Mouse (Mus musculus): ENCODE results near the gene Ttc21b.
"Not testable (repeated sequence)": the region's sequence is repeated elsewhere in the genome, so short reads cannot be mapped to it uniquely, and the experiment has no call there.

The Ttc21b gene

GRCm38 (mm10) chr2:66256220-66257131, at the start of gene Ttc21b:
Ttc21b (minus strand) TSS chr2:66256617.
- DNase-seq (ENCODE audit: low spot score): peak; percentile 94

- no peak for DNase-seq (ENCODE audit: low spot score)
Observed at GRCm38 (mm10) chr2:66272551-66272950, 16.1 kb upstream of the Ttc21b start.

- DNase-seq (ENCODE audit: low spot score): no peak
Observed at GRCm38 (mm10) chr2:66244013-66244412, 12.4 kb downstream of the Ttc21b start.

GRCm38 (mm10) chr2:66240334-66240733, 16.1 kb downstream of the Ttc21b start:
- no peak for DNase-seq (ENCODE audit: low spot score)

- no peak for DNase-seq (ENCODE audit: low spot score)
Observed at GRCm38 (mm10) chr2:66238886-66239285, 17.5 kb downstream of the Ttc21b start.

- no peak for DNase-seq (ENCODE audit: low spot score)
Observed at GRCm38 (mm10) chr2:66220954-66221353, 35.5 kb downstream of the Ttc21b start.

GRCm38 (mm10) chr2:66209875-66210274, 46.5 kb downstream of the Ttc21b start:
- DNase-seq (ENCODE audit: low spot score): no peak

GRCm38 (mm10) chr2:66209353-66209752, 47.1 kb downstream of the Ttc21b start:
- DNase-seq (ENCODE audit: low spot score): no peak

GRCm38 (mm10) chr2:66206796-66207195, 49.6 kb downstream of the Ttc21b start:
- DNase-seq (ENCODE audit: low spot score): no peak

- no peak for DNase-seq (ENCODE audit: low spot score)
Observed at GRCm38 (mm10) chr2:66204218-66204617, 52.2 kb downstream of the Ttc21b start.

GRCm38 (mm10) chr2:66200195-66200594, 56.2 kb downstream of the Ttc21b start:
- DNase-seq (ENCODE audit: low spot score): no peak

GRCm38 (mm10) chr2:66191691-66192100, 64.7 kb downstream of the Ttc21b start:
- no peak for DNase-seq (ENCODE audit: low spot score)

GRCm38 (mm10) chr2:66190157-66190556, 66.3 kb downstream of the Ttc21b start:
- DNase-seq (ENCODE audit: low spot score): no peak

GRCm38 (mm10) chr2:66189197-66189596, 67.2 kb downstream of the Ttc21b start:
- not testable (repeated sequence) for DNase-seq (ENCODE audit: low spot score)

GRCm38 (mm10) chr2:66187520-66187919, 68.9 kb downstream of the Ttc21b start:
- no peak for DNase-seq (ENCODE audit: low spot score)

GRCm38 (mm10) chr2:66184431-66185164, 71.8 kb downstream of the Ttc21b start:
- no peak for DNase-seq (ENCODE audit: low spot score)

GRCm38 (mm10) chr2:66180293-66180692, 76.1 kb downstream of the Ttc21b start:
- no peak for DNase-seq (ENCODE audit: low spot score)

- DNase-seq (ENCODE audit: low spot score): no peak
Observed at GRCm38 (mm10) chr2:66179782-66180181, 76.6 kb downstream of the Ttc21b start.

GRCm38 (mm10) chr2:66178848-66179215, 77.6 kb downstream of the Ttc21b start:
- DNase-seq (ENCODE audit: low spot score): no peak

- DNase-seq (ENCODE audit: low spot score): no peak
Observed at GRCm38 (mm10) chr2:66177886-66178847, 78.2 kb downstream of the Ttc21b start.

- DNase-seq (ENCODE audit: low spot score): no peak
Observed at GRCm38 (mm10) chr2:66177017-66177416, 79.4 kb downstream of the Ttc21b start.

GRCm38 (mm10) chr2:66173134-66173533, 83.3 kb downstream of the Ttc21b start:
- DNase-seq (ENCODE audit: low spot score): no peak
